Mouse (Mus musculus) limb, embryonic 14.5 days (tissue): ENCODE measurements around the gene Arhgap6. TPM values are rescaled to one million over a fixed set of nuclear protein-coding genes. Genes with fewer than 3 reads are reported as not detected.

Experiments
- ATAC-seq: fragments of 200-750 bp; cut with Nextera tagmentation; 2 replicates; pipeline ENCODE4 v1.8.0; 2017; ENCODE audit warnings: low read depth, moderate number of reproducible peaks, moderate TSS enrichment; ENCODE audit not compliant: low FRiP score
- DNase-seq: peaks from one replicate; pipeline ENCODE4 v3.0.0-alpha.2; 2015; ENCODE audit warnings: low spot score
- H3K27ac ChIP-seq: fragments of 300-500 bp; sonication (generic); replicated peaks from 2 replicates; pipeline ENCODE4 v1.5.1; 2014; ENCODE audit warnings: low read depth, mild to moderate bottlenecking, low read length, moderate library complexity, mixed read lengths
- H3K27me3 ChIP-seq: fragments of 300-500 bp; sonication (generic); 2 replicates; pipeline ENCODE4 v1.6.1; 2014; ENCODE audit warnings: low read length, mixed read lengths; ENCODE audit not compliant: control insufficient read depth, insufficient read depth
- H3K36me3 ChIP-seq: fragments of 300-500 bp; sonication (generic); 2 replicates; pipeline ENCODE4 v1.6.1; 2014; ENCODE audit warnings: mild to moderate bottlenecking, low read length, moderate library complexity, mixed read lengths; ENCODE audit not compliant: control insufficient read depth, insufficient read depth
- H3K4me1 ChIP-seq: fragments of 300-500 bp; sonication (generic); 2 replicates; pipeline ENCODE4 v1.6.1; 2014; ENCODE audit warnings: antibody characterized with exemption, low read length, mixed read lengths; ENCODE audit not compliant: control insufficient read depth, insufficient read depth
- H3K4me2 ChIP-seq: fragments of 300-500 bp; sonication (generic); replicated peaks from 2 replicates; pipeline ENCODE4 v1.6.1; 2014; ENCODE audit warnings: low read depth, mild to moderate bottlenecking, low read length, moderate library complexity; ENCODE audit not compliant: severe bottlenecking
- H3K4me3 ChIP-seq: fragments of 300-500 bp; sonication (generic); replicated peaks from 2 replicates; pipeline ENCODE4 v1.5.1; 2014; ENCODE audit warnings: low read length
- H3K9ac ChIP-seq: fragments of 300-500 bp; sonication (generic); 2 replicates; pipeline ENCODE4 v1.6.1; 2014; ENCODE audit warnings: mild to moderate bottlenecking, low read depth, low read length, moderate library complexity; ENCODE audit not compliant: severe bottlenecking
- H3K9me3 ChIP-seq: fragments of 300-500 bp; sonication (generic); 2 replicates; pipeline ENCODE4 v1.6.1; 2016; ENCODE audit warnings: low read length; ENCODE audit not compliant: control insufficient read depth
- POLR2A ChIP-seq: fragments of 200-500 bp; IDR thresholded peaks from 2 replicates; pipeline ENCODE4 v1.8.0; 2012; ENCODE audit warnings: inconsistent platforms, mild to moderate bottlenecking, moderate library complexity, borderline replicate concordance; ENCODE audit not compliant: insufficient read depth, insufficient read length; ENCODE audit errors: extremely low read depth
- WGBS: fragments of 180-500 bp; shearing (Covaris S2); extraction: QIAGEN DNeasy Blood & Tissue Kit; methylation state at CpG from one replicate; pipeline ENCODE4 v1.1.7; 2014; 5-methylcytosine and 5-hydroxymethylcytosine counted together
- polyA plus RNA-seq, 2 experiments: library from polyadenylated mRNA; depleted of rRNA in 1 of 2; stranded (reverse) in 1 of 2; unstranded in 1 of 2; fragments of >200 nt; fragmentation: Nextera tagmentation in 1 of 2; extraction: Ambion mirVana in 1 of 2; gene quantifications; 2 replicates each; pipeline versions ENCODE4 v1.2.1 to v1.2.3; 2012 to 2014

Arhgap6 gene
- polyA plus RNA-seq, 2 experiments, result 2.7 to 4.1 TPM

DNA sequence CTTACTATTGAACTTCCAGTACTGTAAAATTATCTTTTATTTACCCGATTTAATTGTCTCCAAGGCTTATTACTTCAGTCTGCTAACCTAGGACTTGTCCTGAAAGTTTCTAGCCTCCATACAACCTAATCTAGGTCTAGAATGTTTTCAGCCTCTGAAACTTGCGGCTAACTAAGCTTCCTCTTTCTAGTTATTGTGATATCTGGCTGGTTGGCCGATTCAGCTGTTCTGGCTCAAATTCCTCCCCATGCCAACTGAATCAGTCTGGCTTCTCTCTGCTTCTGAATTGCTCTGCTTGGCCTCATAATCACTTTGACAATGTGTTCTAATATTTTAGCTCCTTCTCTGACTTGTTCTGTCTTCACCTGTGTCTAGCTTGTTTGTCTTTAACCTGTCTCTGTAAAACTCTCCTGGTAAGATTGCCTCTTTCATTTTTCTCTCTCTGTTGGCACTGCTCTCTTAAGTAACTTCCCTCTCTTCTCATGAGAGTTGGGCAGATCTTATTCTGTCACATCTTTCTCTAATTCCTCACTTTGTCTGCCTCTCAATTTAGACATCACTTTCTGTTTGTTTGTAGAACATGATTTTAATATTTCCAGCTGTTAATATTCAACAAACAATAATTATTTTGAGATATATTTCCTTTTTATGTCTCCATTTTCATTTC is 531.2 kb downstream of the Arhgap6 start:
- no peaks in the 10 kb centered on the region for H3K9me3 ChIP-seq
- DNase-seq (no peak), ATAC-seq (no peak)
- 81% methylated on average over 3 of the region's 3 CpGs for WGBS
- no peak overlapping the region for H3K9ac ChIP-seq
- H3K27me3 ChIP-seq, result no peaks in the 10 kb centered on the region
- TF ChIP-seq POLR2A, result no peak
- no peak overlapping the region for H3K27ac ChIP-seq
- no peaks in the 10 kb centered on the region for H3K36me3 ChIP-seq
- H3K4me3 ChIP-seq, result no peak overlapping the region
- no peaks in the 10 kb centered on the region for H3K4me1 ChIP-seq
- no peak overlapping the region for H3K4me2 ChIP-seq

GRCm38 (mm10) chrX:169332264-169332663 is 537.4 kb downstream of the Arhgap6 start:
- DNase-seq (peak; percentile 65), ATAC-seq (no peak)
- WGBS, result 34% methylated on average over 3 of the region's 3 CpGs
- no peak overlapping the region for H3K27ac ChIP-seq
- TF ChIP-seq POLR2A, result no peak
- no peaks in the 10 kb centered on the region for H3K9me3 ChIP-seq
- no peak overlapping the region for H3K9ac ChIP-seq
- H3K27me3 ChIP-seq, result no peaks in the 10 kb centered on the region
- H3K36me3 ChIP-seq, result no peaks in the 10 kb centered on the region
- H3K4me1 ChIP-seq, result no peaks in the 10 kb centered on the region
- no peak overlapping the region for H3K4me3 ChIP-seq
- no peak overlapping the region for H3K4me2 ChIP-seq

- ATAC-seq (no peak), DNase-seq (no peak)
- H3K4me1 ChIP-seq, result no peaks in the 10 kb centered on the region
- H3K36me3 ChIP-seq, result no peaks in the 10 kb centered on the region
- H3K27me3 ChIP-seq, result no peaks in the 10 kb centered on the region
- no peak overlapping the region for H3K4me2 ChIP-seq
- no peaks in the 10 kb centered on the region for H3K9me3 ChIP-seq
- TF ChIP-seq POLR2A, result no peak
- H3K4me3 ChIP-seq, result no peak overlapping the region
- no peak overlapping the region for H3K27ac ChIP-seq
- no peak overlapping the region for H3K9ac ChIP-seq
Observed at GRCm38 (mm10) chrX:169337559-169337958, 542.7 kb downstream of the Arhgap6 start.

- Histone ChIP-seq H3K36me3 (no peaks in the 10 kb centered on the region), H3K4me2 (no peak overlapping the region), H3K9ac (no peak overlapping the region), H3K4me3 (no peak overlapping the region), H3K4me1 (no peaks in the 10 kb centered on the region), H3K27ac (no peak overlapping the region), H3K9me3 (no peaks in the 10 kb centered on the region), H3K27me3 (no peaks in the 10 kb centered on the region)
- 67% methylated on average over 3 of the region's 3 CpGs for WGBS
- DNase-seq (no peak), ATAC-seq (no peak)
- TF ChIP-seq POLR2A, result no peak
Observed at GRCm38 (mm10) chrX:169338213-169338612, 543.3 kb downstream of the Arhgap6 start.

Other genes with a start within 250 kb of the Arhgap6 start
- gene Frmpd4, start 217.9 kb upstream of the Arhgap6 start, polyA plus RNA-seq (2012; rRNA removed), result 0.38 and 0.46 TPM in 2 replicates
- gene Frmpd4, start 217.9 kb upstream of the Arhgap6 start, polyA plus RNA-seq (2014; fragmentation: Nextera tagmentation; extraction: Ambion mirVana), result 0.41 and 0.55 TPM in 2 replicates
- gene Msl3, start 121.2 kb upstream of the Arhgap6 start, polyA plus RNA-seq (2012; rRNA removed), result 34.3 and 38.4 TPM in 2 replicates
- gene Msl3, start 121.2 kb upstream of the Arhgap6 start, polyA plus RNA-seq (2014; fragmentation: Nextera tagmentation; extraction: Ambion mirVana), result 40.7 and 40.9 TPM in 2 replicates